Mouse (Mus musculus) lung, adult 18-20 months (tissue): ENCODE measurements at regions not wholly inside any gene's neighbourhood (a gene's known extent, or its start where the extent isn't known, plus 50 kb on each side); places are given as distances from the start of the nearest gene placed in this dataset.

ENCODE experiments used
- DNase-seq, 2 experiments: peaks; one replicate each; pipeline ENCODE4 v3.0.0; 2022; ENCODE audit warnings: mixed read lengths in 2 of 2

DNA sequence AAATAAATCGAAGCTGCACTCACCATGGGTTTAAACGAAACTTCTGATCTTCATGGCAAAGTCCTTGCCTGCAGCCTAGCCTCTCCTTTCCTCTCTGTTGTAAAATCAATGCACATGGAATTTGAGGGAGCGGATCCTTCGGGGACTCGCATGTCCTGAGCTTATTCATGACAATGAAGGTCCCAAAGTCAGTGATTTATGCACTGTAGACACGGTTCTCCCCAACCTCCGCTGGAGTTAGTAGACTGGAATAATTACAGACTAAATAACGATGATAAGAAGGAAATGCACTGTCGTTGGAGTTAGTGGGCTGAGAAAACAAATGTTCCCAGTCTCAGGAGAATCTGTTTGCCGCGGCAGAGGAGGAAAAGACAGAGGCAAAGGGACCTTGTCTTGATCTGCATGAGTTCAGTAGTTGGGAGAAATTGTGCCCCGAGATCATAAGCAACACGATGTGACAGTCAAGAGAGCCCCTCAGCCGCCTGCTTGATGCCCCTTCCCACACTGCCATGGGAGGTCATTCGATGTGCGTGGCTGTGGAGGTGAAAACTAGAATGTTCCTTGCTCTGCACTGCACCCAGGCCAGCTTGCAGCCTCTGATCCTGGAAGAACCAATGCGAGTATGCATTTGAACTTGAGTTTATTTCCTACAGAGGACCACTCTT lies 116.1 kb upstream of the Prox1 start:
- DNase-seq, result no peak

DNA sequence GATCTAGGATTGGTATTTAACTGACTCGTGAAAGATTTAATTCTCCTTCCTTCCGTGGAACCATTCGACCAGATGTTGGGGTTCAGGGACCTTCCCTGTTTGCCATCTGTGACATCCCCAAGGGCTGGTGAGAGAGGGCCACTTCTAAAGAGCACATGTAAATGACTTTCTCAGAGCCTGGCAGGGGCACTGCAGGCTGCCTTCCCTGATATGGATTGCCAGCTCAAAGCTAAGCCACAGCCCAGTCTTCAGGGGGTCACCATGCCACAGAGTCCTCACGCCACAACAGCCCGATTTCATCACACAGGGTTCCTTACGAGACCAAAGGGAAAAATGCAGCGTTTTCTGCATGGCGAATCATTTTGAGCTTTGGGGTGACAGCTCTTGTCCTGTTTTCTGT lies 115.1 kb upstream of the Prox1 start:
- DNase-seq, result no peak

DNA sequence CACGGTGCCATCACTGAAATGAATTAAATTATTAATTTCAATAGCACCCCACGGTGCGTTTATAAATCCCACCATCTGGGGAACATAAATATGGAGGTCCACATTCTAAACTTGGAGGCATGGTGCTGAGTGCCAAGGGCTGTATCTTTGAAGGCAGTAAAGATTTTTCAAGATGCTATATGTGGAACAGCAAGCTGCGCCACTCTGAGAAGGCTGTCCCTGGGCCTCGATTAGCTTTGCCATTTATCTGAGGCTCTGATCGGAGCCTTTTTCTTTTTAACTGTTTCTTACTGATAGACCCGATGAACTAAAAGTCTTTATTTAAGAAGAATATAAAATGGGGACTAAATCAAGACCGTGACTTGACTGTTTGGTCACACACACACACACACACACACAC lies 114.5 kb upstream of the Prox1 start:
- DNase-seq, result no peak

DNA sequence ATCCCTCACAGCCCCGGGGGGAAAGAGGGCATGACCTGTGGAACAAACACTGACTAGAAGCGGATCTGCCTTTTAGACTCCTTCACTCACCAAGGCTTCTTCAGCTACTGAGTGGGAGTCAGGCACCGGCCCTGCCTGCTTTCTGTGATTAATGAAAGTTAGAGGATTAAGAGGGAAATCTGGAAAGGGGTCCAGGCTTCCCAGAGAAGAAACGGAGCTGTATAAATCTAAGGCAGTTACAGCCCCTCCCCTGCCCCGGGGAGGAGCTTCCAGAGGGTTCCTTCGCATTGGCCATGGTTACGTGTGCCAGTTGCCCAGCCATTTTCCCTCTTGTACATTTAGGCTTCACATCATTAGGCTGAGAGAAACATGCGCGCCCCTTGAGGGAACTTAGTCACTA lies 113.6 kb upstream of the Prox1 start:
- DNase-seq, result no peak

DNA sequence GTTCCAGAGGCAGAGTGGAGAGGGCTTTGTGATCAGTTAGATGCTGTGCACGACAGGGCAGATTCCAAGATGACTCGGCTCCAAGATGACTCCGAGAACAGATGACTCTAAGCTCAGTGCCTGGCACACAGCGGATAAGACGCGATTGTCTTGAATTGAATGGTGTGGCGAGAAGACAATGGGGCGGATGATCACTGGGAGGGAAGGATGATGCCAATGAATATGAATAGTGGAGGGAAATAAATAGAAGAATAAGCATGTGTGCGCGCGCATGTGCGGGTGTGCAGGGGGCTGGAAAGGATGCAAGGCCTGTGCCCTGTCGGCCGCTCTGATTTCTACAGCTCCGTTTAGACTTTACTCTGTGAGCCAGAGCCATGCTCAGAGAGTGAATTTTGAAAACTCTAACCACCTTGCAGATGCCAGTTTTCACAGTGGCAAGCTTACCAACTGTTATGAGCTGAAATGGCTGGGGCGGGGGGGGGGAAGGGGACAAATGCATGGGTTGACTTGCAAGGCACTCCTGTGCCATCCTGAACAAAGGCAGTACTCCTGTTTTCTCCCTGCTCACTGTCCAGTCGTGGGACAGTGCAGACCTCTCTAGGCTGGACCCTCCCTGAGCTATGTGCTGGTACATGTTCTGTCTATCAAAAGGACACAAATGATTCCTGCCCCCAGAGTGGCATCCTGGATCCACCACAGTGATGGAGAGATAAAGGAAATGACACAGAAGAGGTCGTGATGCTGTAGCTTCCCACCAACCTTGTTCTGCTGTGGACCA lies 109.8 kb upstream of the Prox1 start:
- DNase-seq, result no peak

DNA sequence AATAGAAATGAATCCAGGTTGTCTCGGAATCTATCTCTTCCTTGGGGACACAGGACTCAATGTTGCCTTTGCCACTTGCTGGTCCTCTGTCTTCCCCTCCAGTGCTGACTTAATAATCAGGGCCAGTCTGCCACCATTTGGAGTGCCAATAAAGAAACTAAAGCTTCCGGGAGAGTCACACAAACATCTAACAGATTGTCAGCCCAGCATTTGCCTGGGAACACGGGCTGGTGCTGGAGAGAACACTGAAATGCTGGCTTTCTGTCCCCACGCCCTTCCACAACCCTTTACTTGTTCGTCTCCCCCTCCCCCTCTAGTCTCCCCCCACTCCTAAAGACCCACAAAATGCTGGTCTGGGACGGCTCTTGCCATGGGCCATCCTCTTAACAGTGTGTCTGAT lies 104.4 kb upstream of the Prox1 start:
- no peak for DNase-seq

DNA sequence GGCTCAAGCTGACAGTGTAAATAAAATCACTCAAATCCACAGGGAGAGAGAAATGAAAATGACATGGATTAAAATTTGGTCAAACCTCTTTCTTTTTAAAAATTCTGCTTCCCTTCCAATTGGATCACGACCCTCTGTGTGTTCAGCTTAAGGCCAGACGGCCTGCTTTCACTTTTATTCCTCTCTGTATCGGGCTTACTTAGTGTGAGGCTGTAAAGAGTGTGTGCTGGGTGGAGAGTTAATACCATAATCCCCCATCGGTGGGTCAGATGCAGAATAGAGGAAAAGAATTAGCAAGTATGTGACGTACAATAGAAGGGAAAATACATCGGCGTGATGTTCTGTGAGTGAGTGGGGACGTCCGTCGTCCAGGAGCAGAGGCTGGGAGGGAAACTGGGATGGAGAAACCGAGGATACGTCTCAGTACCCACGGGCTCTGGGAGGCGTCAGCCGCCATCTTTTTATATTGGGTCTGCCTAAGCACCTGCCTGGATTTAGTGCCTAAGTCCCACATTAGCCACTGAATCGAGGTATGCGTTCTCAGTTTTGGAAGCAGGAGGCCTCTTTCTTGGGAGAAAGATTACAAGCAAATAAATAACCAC lies 100.4 kb upstream of the Prox1 start:
- DNase-seq, result no peak

DNA sequence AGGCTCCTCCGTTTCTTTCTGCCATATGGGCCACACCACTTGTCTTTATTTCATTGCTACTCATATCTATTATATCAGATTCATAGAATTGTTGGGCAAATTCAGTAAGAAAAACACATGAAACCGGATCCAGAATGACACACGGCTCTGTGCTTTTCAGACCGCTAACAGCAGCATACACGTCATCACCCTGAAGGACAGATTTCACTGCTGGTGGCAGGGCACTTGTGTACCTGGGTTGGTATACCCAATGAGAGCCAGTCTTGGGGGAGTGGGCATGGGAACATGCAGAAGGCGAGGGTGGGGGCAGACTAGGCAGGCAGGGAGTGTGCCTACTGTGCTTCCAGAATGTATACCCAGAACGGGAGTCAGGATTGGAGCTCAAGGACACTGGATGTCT lies 98.7 kb upstream of the Prox1 start:
- no peak for DNase-seq

DNA sequence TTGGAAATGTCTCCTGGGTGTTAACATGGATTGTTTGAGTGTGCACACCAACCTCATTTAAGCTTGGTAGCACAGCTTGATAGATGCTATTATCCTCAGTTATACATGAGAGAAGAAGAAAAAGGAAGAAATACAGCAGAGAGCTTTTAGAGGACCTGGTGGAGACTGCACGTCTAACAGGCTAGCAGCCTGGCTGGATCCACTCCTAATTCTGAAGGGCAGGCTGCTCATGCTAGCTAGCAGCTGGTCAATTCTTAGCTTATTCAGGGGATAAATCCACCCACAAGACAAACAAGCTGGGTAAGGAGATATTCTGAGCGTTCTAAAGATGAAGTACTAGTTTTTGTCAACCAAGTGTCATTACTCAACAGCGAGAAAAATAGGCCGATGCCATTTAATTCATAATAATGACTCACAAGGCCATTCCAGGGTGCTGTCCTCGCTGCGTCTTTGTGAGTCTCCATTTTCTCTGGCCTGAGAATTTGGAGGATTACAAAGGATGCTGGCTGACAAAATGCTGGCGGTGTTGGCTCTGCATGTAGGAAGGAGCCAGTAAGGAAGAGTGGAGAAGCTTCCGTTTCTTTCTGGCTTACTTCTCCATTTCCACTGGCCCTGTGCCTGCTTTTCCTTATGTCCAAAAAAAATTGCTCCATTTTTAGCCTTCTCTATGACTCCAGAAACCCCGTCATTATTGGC lies 94.7 kb upstream of the Prox1 start:
- DNase-seq, result no peak

DNA sequence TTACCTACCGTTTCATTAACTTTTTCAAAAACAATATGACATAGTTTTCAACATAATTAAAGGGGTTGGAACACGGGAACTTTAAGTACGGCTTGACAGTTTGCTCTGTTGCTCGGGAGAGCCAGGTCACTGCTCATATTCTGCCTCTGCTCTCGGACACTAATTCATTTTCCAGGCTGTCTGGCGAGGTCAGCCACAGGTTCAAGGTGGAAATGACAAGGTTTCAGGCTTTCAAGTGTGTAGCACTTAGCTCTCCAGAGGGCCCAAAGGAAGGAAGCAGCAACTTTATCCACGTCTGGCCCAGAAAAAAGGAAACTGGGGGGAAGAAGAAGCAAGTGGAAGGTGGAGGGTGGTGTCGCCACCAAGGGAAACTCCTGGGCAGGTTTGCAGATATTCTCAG lies 94.0 kb upstream of the Prox1 start:
- DNase-seq, result no peak

DNA sequence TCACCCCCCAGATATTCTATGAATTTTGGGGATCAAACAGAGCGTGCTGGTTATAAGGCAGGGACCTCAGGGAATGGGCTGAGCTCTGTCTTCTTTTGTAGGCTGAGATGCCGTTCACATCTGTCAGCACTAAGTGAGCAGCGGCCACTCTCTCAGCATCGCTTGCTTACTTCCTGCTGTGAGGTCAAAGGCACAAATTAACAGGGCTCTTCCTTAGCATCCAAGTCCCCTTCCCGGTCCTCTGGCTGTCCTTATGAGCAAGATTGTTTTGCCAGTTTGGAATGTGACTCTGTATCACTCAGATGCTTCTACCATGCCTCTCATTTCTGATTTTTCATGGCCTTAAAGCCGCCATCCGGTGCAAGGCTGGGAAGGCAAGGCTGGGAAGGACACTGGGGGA lies 93.1 kb upstream of the Prox1 start:
- DNase-seq, result no peak

DNA sequence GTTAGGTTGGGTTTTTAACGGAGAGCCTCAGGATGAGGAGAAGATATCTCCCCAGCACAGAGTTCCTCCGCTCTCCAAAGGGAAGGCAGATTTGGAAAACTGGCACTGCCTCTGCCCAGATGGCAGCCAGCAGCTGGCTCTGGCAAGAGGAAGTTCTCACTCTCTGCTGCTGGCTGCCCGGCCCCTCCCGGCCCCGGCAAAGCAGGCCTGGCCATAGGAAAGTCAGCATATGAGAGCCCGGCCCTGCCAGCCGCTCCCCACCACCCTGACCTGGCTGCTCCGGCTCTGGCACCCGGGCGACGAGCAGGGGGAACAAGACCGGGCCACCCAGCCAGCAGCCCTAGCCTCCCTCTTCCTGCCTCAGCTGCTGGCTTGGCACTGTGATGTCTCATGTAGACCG lies 89.1 kb upstream of the Prox1 start:
- no peak for DNase-seq

DNA sequence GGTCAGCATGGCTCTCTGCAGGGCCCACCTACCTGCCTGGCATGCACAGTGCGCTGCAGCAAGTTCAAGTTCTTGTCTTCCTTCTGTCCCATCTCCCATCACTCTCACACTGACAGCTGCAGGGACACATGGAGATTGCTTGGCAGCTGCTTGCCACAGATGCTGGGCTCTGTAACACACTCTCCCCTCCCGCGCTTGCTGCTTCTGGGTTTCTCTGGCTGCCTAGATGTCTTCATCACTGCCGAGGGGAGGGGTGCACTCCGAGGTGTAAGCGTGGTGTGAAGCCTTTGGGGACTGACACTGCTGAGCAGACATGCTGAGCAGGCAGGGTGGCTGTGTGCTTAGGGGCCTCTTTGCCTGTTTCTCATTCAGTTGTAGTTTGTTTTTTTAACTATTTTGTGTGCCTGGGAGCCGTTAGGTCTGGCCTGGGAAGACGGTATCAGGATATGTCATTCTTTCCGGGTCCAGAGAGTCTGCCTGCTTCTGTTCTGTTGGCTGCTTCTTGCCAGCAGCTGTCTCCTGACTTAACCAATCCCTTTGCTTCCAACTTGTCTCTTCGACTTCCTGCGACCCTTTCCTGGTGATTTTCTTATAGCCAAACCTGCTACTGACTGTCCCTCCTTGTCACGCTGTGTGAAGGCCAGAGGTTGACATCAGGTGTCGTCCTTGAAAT lies 80.2 kb upstream of the Prox1 start:
- DNase-seq, result no peak

DNA sequence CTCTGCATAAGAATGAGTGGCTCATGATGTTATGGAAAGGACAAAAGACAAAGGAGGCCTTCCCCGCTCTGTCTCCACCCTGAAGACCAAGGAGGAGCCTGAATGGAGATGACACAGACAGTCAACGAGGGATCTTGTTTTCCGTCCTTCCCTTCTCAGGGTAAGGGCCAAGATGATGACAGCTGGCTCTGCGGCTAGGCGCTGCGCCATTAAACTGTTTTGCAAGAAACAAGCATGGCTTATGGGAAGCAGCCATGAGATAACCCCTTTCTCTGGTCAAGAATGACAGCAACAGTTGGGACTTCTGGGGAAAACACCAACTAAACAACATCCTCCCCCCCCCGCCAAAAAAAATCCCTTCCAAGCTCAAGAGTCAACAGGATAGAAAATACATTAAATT lies 72.0 kb upstream of the Prox1 start:
- no peak for DNase-seq

DNA sequence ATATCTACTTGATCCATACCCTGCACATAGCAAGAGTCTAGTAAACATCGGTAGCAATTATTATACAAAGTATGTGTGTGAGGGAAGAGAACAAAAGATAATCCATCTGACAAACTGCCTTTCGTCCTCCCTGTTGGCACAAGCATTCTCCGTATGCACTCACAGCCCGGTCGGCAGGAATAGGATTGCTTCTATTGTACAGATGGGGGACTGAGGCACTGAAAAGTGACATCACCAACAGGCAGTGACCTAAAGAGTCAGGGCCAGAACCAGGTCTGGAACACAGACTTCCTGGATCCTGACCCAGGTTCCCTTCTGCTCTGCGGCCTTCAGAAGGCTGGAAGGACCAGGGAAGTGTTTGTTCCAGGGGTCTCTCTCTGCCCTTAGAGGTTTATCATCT lies 69.3 kb upstream of the Prox1 start:
- no peak for DNase-seq

DNA sequence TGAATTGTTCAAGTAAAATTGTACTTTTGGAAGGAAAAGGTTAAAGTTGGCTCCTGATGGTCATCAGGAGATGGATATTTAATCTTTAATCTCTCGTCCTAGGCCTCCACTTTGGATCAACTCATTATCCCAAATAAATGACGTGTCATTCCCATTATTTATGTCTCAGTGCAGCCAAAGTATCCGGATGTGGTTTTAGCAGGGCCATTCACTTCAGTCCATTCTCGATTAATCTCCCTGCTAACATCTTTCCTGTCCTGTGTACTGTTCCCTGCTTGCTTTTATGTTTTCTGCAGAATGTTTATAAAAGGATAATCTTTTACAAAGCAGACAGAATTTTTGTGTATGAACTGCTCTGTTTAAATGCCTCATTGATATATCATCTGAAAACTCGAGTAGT lies 60.4 kb upstream of the Prox1 start:
- DNase-seq, result no peak

DNA sequence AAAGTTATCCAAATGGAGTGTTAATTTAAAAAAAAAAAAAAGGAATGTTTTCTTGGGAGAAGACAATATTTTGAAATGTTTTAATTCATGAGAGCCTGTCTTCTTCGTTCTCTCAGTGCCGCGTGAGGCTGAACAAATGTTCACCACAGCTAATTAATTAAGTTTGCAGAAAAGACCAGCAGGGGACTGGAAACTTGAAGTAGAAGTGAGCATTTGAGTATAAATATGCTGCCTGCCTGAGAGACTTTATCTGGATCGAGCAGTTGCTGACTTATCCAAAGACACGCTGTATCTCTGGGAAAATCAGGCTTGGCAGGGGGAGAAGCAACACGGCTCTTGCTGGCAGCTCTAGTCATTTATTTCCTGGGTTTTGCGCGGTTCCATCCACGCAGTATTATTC lies 49.9 kb upstream of the Prox1 start:
- no peak for DNase-seq
